Mouse (Mus musculus): ENCODE results near the gene Gga1. TPM values are rescaled to one million over a fixed set of nuclear protein-coding genes. Genes with fewer than 3 reads are reported as not detected.

The Gga1 gene
- polyA plus RNA-seq, 2 experiments from 2014 or later: 14.3 to 17.1 TPM

DNA sequence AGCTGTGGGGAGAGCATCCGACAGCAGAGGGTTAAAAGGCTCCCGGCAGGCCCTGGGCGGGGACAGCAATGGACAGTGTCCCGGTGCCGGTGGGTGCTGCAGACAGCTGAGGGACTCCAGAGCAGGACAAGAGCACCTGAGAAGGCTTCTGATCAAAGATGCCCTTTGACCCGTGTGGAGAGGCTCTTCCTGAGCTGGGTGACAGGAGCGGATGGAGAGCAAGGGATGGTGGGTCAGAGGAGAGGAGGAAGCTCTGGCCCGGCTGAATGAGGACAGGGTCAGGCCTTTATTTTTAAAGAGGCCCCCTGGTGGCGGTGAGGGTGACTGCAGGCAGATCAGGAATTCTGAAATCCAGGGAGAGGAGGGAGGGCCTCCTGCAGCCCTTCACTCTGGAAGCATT lies 65.7 kb downstream of the Gga1 start:
- no peak for ATAC-seq

Other genes with a start within 250 kb of the Gga1 start
- under 1 TPM in 1 of 2 experiments, not detected in 1; 0.10 TPM for gene Elfn2, start 158.4 kb upstream of the Gga1 start, polyA plus RNA-seq (2017; shearing (Covaris generic))
- gene Mfng, start 103.7 kb upstream of the Gga1 start, polyA plus RNA-seq (2017; shearing (Covaris generic)): 100 to 1,000 TPM in 1 of 2 experiments, 10 to 100 TPM in 1; 61.3 to 136 TPM
- gene Card10, start 74.1 kb upstream of the Gga1 start, polyA plus RNA-seq (2017; shearing (Covaris generic)): not detected
- gene Cdc42ep1, start 34.6 kb upstream of the Gga1 start, polyA plus RNA-seq (2017; shearing (Covaris generic)): not detected
- gene Lgals2, start 21.7 kb upstream of the Gga1 start, polyA plus RNA-seq (2017; shearing (Covaris generic)): not detected
- not detected for gene Gm49510, start 22.5 kb downstream of the Gga1 start, polyA plus RNA-seq (2017; shearing (Covaris generic))
- gene Sh3bp1, start 22.6 kb downstream of the Gga1 start, polyA plus RNA-seq (2017; shearing (Covaris generic)): 10 to 100 TPM; 49.5 to 59.0 TPM
- 1 to 10 TPM; 2.3 to 2.7 TPM for gene Pdxp, start 36.7 kb downstream of the Gga1 start, polyA plus RNA-seq (2017; shearing (Covaris generic))
- gene Lgals1, start 49.5 kb downstream of the Gga1 start, polyA plus RNA-seq (2017; shearing (Covaris generic)): 100 to 1,000 TPM; 366 to 481 TPM
- gene Nol12, start 57.7 kb downstream of the Gga1 start, polyA plus RNA-seq (2017; shearing (Covaris generic)): 10 to 100 TPM; 45.5 to 46.5 TPM
- gene Triobp, start 70.5 kb downstream of the Gga1 start, polyA plus RNA-seq (2017; shearing (Covaris generic)): 10 to 100 TPM; 15.6 to 20.0 TPM
- gene H1f0, start 151.3 kb downstream of the Gga1 start, polyA plus RNA-seq (2017; shearing (Covaris generic)): 10 to 100 TPM; 20.7 to 33.3 TPM
- not detected for gene Galr3, start 164.7 kb downstream of the Gga1 start, polyA plus RNA-seq (2017; shearing (Covaris generic))
- 1 to 10 TPM; 3.5 to 9.6 TPM for gene Ankrd54, start 185.7 kb downstream of the Gga1 start, polyA plus RNA-seq (2017; shearing (Covaris generic))
- 100 to 1,000 TPM; 224 to 263 TPM for gene Eif3l, start 198.0 kb downstream of the Gga1 start, polyA plus RNA-seq (2017; shearing (Covaris generic))
- 10 to 100 TPM; 11.8 to 22.1 TPM for gene Micall1, start 231.7 kb downstream of the Gga1 start, polyA plus RNA-seq (2017; shearing (Covaris generic))

Data from CD4-positive, CD25-positive, alpha-beta regulatory T cell, adult 4 months (primary cell).